Mouse (Mus musculus) layer of hippocampus, adult 18-20 months (tissue): ENCODE measurements around the gene Nol8. TPM values are rescaled to one million over a fixed set of nuclear protein-coding genes. Genes with fewer than 3 reads are reported as not detected.

Experiments used
- DNase-seq, 2 experiments: peaks; one replicate each; pipeline ENCODE4 v3.0.0; 2022; ENCODE audit warnings: low spot score in 2 of 2
- total RNA-seq, 2 experiments: library from RNA; stranded (reverse); gene quantifications; 2 replicates each; pipeline ENCODE4 v1.2.3; 2021

Gene Nol8
- total RNA-seq, 2 experiments from 2014 or later: 24.1 to 28.8 TPM

- DNase-seq: peak in 1 of 2 experiments; percentile 8
Measured at GRCm38 (mm10) chr13:49682233-49682846, 29.5 kb downstream of the Nol8 start.

- peak in 1 of 2 experiments; percentile 13 for DNase-seq
Measured at GRCm38 (mm10) chr13:49684266-49684665, 31.4 kb downstream of the Nol8 start.

GRCm38 (mm10) chr13:49691056-49691455, 38.2 kb downstream of the Nol8 start:
- peak in 1 of 2 experiments; percentile 66 for DNase-seq

- DNase-seq: no peak
Measured at GRCm38 (mm10) chr13:49703216-49703779, 50.4 kb downstream of the Nol8 start.

GRCm38 (mm10) chr13:49706032-49706690, 53.3 kb downstream of the Nol8 start:
- DNase-seq: no peak

GRCm38 (mm10) chr13:49708311-49708710, 55.4 kb downstream of the Nol8 start:
- no peak for DNase-seq

GRCm38 (mm10) chr13:49712047-49712721, 59.3 kb downstream of the Nol8 start:
- no peak for DNase-seq

- DNase-seq: no peak
Measured at GRCm38 (mm10) chr13:49719310-49719709, 66.4 kb downstream of the Nol8 start.

Other genes with a start within 250 kb of the Nol8 start
- gene Ippk, start 231.8 kb upstream of the Nol8 start, total RNA-seq: 10 to 100 TPM; 33.5 to 37.1 TPM
- 1 to 10 TPM; 1.4 to 1.5 TPM for gene Tes3-ps, start 159.8 kb upstream of the Nol8 start, total RNA-seq
- gene Ecm2, start 148.3 kb upstream of the Nol8 start, total RNA-seq: 1 to 10 TPM; 6.5 to 8.0 TPM
- gene Aspn, start 108.6 kb upstream of the Nol8 start, total RNA-seq: under 1 TPM; 0.62 to 0.91 TPM
- gene Omd, start 70.6 kb upstream of the Nol8 start, total RNA-seq: under 1 TPM; 0.28 to 0.42 TPM
- gene Ogn, start 45.0 kb upstream of the Nol8 start, total RNA-seq: 1 to 10 TPM; 5.9 to 6.5 TPM
- 1 to 10 TPM in 1 of 2 experiments, under 1 TPM in 1; 0.52 to 1.3 TPM for gene Cenpp, start 293 bp upstream of the Nol8 start, total RNA-seq
- 10 to 100 TPM; 56.8 to 61.2 TPM for gene Iars, start 29.0 kb downstream of the Nol8 start, total RNA-seq
- not detected for gene Gm30302, start 145.9 kb downstream of the Nol8 start, total RNA-seq